Mouse (Mus musculus) CD8-positive naive resting alpha-beta T cell, adult 2 months (primary cell): ENCODE measurements around the gene Sec31b.

Source experiments
- DNase-seq, 2 experiments: peaks; one replicate each; pipeline ENCODE4 v3.0.0; 2022; ENCODE audit warnings: low read depth in 2 of 2, low spot score in 2 of 2

Sec31b gene

DNA sequence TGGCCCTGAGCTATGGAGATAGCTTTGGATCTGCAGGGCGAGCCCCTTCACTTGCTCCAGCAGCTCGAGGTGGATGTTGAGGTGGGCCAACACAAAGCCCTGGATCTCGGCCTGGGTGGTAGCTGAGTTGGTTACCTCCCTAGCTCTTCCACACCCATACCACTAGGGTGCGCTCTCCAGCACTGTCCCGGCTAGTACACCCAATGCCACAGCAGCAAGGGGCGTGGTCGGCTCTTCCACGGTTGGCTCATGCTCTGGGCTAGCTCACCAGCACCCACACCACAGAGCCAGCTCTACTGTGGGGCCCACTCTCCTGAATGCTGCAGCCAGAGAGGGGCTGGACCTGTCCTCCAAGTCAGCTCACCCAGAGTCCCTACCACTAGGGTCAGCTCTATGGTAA, 58.4 kb downstream of the Sec31b start:
- peak; percentile 5 to 13 for DNase-seq

DNA sequence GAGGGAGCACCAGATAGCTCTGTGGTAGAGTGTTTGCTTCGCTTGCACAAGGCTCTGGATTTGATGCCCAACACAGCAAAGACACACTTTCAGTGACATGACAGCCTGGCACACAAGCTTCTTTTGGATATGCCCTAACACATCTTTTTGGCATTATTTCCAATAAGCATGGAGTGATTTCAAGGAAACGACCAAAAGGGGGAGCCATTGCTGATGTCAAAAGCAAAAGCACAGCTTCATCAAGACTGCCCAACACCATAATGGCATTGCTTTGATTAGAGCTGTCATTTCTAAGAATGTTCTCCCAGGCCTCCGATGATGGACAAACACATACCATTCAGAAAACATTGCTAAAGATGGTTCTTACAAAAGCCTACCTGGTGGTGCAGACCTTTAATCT, 69.1 kb downstream of the Sec31b start:
- DNase-seq = no peak

DNA sequence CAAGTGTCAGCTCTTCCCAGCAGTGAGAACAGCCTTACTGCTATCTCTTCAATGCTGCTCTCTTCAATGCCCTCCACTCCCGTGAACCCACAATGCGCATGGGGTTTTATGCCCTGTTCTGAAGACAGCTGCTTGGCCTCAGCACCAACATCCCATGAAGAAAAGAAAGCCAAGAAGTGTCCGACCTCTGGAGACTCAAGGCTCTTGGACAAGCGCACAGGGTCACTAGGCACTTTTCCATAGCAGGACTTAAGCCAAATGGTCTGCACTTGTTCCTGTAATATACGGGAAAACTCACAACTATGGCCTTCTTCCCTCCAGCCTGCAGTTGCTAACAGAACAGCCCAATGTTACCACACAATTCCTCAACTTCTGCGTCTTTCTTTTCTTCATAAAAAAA, 70.4 kb downstream of the Sec31b start:
- no peak for DNase-seq

DNA sequence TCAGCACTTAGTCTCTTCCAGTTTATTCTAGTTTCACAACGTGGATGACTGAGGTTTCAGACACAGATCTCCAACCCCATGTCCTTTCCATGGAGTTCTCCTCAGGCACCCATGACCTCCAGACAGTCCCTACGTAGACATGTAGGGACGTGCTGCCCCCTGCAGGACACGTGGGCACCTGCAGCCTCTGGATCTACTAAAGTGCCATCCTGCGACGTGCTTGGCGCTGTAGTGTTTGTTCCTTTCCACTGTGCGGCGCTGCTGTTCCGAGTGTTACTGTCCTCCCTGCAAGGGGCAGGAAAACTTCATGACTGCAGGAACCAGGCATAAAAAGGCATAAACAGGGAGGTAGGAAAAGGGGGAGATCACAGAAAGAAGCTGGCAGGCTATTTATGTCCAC, 71.5 kb downstream of the Sec31b start:
- DNase-seq = peak; percentile 26 to 55
